Mouse (Mus musculus): ENCODE measurements at regions not wholly inside any gene's neighbourhood (a gene's known extent, or its start where the extent isn't known, plus 50 kb on each side); places are given as distances from the start of the nearest gene placed in this dataset.

DNA sequence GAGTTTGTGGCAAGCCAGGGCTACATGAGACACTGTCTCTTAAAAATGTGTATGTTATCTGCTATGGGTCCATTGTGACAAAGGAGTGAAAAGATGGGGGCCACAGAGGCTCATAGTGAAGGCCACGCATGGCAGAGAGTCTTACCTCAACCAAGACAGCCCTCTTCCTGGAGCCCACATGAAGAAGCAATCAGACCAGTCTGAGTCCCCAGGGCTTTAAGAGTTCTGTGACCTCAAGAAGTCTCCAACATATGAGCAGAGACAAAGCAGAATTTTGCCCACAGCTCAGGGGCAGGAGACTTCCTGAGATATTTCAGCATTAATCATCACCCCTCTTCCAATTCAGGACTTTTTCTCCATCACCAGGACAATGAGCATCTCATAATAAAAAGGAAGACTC is 50.4 kb upstream of the Ankrd34c start:
- no peak for DNase-seq

Data from thymus, postnatal 36 days (tissue).